Mouse (Mus musculus): ENCODE results near the gene Olfr905.

The Olfr905 gene

DNA sequence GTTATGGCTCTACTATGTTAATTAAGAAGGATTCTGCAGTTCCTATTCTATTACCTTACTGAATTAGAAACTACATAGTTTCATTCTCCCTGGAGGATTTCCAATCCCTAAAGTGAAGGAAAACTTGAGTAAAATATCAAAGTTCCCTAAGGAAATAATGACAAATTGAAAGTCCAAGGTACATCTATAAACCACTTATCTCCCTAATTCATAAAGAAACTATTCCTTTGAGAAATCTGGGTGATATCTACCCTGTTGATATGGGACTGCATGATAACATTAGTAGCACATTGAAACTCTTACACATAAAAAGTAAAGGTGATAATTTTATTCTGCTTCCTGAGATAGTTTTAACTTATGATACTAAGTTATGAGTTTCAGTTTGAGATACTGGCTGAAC, at the start of gene Olfr905:
Gene Olfr905, plus strand, starts transcription at position 301 of the 400 bp plus-strand sequence.
- no peak for DNase-seq (ENCODE audit: low read depth)

DNA sequence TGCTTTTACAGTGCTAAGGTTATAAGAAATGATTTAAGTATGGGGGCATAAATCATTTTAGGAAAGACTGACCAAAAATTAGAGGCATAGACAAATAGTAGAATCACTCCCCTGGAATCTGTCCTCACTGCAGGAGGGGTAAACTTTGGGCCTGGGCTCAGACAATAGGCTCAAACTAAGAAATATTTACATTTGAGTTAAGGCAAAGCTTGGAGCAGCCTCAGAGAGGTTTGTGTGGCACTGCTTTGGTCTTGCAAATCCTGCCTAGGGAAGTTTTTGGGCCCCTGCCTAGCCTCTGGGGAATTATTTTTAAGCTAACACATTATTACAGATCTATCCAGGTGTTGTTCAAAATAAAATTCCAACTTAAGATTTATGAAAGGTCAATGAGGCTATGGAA, 47.1 kb upstream of the Olfr905 start:
- DNase-seq (ENCODE audit: low read depth): no peak

DNA sequence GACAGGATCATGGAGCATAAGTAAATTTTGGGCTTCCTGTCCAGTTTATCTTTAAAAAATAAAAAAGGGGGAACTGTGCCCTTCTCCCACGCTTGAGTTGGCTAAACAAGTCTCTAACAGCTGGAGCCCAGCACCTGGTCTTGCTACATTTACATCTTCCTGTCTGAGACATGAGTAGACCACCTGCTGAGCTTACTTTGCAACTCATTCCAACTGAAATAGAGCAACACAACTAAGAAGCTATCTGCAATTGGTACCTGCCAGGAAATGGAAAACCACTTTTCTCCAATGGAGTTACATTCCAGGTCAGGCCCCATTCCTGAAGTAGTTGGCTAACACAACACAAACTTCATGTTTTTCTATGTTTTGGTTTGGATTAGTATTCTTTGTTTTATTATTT, 43.9 kb upstream of the Olfr905 start:
- no peak for DNase-seq (ENCODE audit: low read depth)

DNA sequence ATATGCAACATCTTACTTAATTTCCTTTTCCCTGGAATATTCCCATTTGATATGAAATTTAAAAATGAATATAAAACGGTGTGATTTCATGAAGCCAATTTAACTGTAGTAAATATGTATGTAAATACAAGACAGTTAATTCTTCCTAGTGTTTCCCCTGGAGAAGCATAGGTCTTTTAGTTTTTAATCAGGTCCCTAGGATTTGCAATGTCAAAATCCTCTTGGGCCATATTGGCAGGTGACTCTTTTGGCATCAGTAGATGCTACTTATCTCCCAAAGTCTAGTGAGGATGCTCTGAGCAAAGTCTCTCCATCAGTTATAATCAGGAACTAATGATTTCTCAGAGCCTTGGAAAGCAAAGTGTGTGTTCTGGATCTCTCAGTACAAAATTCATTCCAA, 41.8 kb upstream of the Olfr905 start, which contains the start of gene Olfr901:
Gene Olfr901, plus strand, starts transcription at position 301 of the 400 bp plus-strand sequence.
- DNase-seq (ENCODE audit: low read depth): no peak

DNA sequence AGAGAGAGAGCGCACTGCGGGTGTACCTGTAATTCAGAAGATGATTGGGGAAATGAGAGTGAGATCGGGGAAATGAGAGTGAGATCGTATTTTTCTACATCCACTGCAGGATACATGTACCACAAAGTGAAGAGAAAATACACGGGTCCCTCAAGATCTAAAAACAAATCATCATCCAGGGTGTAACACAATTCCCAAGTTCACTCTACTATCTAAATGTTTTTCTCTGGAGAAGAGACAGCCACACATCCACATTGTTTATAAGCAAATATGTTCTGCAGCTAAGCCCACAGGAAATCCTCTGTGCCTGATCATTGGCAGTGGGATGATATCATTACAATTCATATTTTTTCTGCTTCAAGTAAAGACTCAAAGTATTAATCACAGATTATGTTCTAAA, 23.6 kb upstream of the Olfr905 start, which contains the start of gene Olfr902:
Gene Olfr902, plus strand, starts transcription at position 301 of the 400 bp plus-strand sequence.
- no peak for DNase-seq (ENCODE audit: low read depth)

DNA sequence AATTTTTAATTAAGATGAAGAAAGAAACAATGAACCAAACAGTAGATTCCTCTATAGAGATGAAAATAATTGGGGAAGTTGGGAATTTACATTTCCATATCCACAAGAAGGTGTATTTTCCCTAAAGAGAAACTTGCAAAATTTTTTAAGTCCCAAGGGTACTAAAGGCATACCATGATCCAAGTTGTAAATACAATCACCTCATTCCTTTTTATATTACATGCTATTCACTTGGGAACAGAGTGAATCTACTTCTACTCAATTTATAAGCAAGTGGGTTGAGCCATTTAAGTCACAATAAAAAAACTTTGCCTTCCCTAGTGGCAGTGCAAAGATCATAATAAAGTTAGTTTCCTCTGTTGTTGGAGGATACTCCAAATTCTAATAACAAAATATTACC, 8.1 kb upstream of the Olfr905 start, which contains the start of gene Olfr904:
Gene Olfr904, plus strand, starts transcription at position 301 of the 400 bp plus-strand sequence.
- DNase-seq (ENCODE audit: low read depth): no peak

DNA sequence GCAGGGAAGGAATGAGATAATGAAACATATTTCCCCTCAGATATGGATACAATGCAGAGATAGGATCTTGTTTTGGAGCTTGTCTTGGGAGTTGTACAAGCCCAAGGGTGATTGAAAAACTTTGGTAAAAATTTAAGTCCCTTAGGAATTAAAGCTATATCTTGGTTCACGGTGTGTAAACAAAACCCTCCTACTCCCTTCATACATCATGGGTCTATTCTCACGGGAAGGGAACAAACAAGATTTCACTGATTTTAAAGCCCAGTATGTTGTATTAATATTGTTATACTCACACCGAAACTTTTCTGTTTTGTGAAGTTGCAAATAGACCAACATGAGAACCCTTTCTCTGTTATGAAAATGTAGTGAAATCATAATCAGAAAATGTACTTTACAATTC, 15.9 kb downstream of the Olfr905 start, which contains the start of gene Olfr906:
Gene Olfr906, plus strand, starts transcription at position 301 of the 400 bp plus-strand sequence.
- DNase-seq (ENCODE audit: low read depth): no peak

DNA sequence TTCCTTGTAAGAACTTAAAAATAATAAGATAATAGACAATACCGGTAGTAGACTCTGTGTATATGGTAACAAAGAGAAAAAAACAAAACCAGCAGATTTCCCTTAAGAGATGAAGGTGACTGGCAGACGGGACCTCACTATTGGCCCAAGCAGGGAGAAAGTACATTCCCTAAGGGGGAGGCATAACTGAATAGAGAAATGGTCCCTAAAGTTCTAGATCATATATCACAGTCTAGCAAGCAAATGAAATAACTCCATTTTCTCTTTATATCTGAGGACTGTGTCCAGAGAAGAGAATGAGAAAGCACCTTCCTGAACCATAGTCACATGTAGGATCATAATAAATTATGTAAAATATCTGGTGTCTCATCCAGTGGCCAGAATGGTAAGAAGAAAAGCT, 24.6 kb downstream of the Olfr905 start, which contains the start of gene Olfr907:
Gene Olfr907, plus strand, starts transcription at position 301 of the 400 bp plus-strand sequence.
- DNase-seq (ENCODE audit: low read depth): no peak

DNA sequence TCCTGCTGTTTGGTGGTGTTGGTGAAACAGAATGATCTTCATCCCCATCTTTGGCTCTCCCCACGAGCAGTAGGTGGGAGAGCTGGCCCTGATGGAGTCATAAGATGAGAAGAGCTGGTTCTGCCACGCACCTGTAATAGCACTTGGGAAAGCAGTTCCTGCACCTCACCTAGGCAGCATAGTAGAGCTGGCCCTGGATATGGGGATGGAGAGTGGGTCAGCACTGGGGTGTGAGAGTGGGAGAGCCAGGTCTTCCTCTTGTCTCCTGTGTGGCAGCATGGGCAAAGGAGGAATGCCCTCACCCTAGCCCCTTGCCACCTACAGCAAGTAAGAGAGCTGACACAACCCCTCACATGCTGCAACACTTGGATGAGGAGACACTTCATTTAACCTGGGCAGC, 41.4 kb downstream of the Olfr905 start:
- no peak for DNase-seq (ENCODE audit: low read depth)

DNA sequence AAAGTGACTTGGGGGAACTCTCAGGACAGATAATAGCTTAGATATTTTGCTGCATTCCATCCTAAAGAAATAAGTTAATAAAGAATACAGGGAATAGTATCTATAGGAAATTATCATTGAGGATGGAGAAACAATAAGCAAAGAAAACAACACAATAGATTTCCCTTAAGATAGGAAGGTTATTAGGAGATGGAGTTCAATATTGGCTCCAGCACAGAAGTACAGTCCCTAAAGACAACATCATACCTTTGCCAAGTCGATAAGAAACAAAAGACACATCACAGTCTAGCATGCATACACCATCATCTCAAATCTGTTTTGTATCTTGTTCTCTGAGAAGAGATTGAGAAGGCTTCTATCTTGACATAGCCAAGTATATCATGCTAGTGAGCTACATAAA, 50.4 kb downstream of the Olfr905 start, which contains the start of gene Olfr911-ps1:
Gene Olfr911-ps1, plus strand, starts transcription at position 301 of the 400 bp plus-strand sequence.
- no peak for DNase-seq (ENCODE audit: low read depth)

Measured in NIH3T3 (cell line).